Mouse (Mus musculus) inflammation-experienced regulatory T-cells (primary cell): Measurements from ENCODE around the gene Ptgir. TPM values are rescaled to one million over a fixed set of nuclear protein-coding genes. Genes with fewer than 3 reads are reported as not detected.

Experiments used
- polyA plus RNA-seq, 2 experiments: library from polyadenylated mRNA; unstranded; fragments of 100-300 nt; shearing (Covaris generic); gene quantifications; one replicate each; pipeline ENCODE4 v1.2.1; 2017

Gene Ptgir
- 10 to 100 TPM in 1 of 2 experiments, 1 to 10 TPM in 1; 7.2 to 27.8 TPM for polyA plus RNA-seq

DNA sequence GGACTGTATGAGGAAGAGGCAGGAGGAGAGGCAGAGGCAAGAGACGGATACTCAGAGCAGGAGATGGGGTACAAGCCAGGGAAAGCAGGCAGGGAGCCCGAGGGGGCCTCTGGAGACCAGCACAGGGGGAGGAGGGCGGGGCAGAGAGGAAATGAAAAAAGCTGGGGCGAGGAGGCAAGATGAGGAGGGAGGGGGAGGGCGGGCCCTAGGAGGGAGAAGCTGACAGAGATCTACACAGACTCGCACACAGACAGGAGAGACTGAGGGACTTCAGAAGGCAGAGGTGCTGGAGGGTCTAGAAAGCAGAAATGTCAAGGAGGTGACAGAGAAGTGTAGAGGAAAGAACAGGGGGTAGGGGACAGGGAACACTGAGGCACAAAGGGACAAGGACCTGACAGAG lies at the start of gene Ptgir:
Gene Ptgir, plus strand, starts transcription at position 210 of the 400 bp plus-strand sequence.

DNA sequence AGATGAGACGGTGACA lies 31.2 kb upstream of the Ptgir start, which contains the start of gene Dact3:
Gene Dact3, plus strand, starts transcription at position 8 of the 16 bp plus-strand sequence.

DNA sequence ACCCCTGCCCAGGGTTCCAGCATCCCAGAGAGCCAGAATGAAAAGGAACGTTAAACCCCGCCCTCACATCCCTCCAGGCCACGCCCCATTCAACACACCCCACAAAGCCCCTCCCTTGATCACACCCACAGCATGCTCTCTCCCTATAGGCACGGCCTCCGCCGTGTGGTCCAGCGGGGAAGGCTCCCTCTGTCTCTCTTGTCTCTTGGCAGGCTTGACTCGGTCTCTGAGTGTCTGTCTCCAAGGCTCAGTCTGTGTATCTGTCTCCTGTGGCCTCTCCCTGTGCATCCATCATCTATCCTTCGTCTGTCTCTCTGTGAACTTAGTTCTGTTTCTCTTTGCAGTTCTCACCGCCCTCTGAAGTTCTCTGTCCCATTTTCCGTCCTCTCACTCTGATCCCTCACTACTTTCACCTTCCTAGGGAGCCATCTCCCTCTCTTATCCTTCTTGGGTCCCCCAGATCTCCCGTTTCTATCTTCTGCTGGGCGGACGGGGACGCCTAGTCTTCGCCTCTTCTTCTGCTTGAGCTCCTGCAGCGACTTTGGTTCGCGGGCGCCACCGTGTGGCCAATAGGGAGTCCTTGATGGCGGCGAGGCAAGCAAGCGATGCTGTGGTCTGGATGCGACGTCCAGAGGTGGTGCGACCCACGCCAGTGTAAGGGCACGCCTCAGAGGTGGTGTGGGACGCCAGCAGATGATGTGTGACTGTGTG lies 14.5 kb upstream of the Ptgir start, which contains the start of gene Gng8:
Gene Gng8, plus strand, starts transcription at position 146 of the 711 bp plus-strand sequence.

DNA sequence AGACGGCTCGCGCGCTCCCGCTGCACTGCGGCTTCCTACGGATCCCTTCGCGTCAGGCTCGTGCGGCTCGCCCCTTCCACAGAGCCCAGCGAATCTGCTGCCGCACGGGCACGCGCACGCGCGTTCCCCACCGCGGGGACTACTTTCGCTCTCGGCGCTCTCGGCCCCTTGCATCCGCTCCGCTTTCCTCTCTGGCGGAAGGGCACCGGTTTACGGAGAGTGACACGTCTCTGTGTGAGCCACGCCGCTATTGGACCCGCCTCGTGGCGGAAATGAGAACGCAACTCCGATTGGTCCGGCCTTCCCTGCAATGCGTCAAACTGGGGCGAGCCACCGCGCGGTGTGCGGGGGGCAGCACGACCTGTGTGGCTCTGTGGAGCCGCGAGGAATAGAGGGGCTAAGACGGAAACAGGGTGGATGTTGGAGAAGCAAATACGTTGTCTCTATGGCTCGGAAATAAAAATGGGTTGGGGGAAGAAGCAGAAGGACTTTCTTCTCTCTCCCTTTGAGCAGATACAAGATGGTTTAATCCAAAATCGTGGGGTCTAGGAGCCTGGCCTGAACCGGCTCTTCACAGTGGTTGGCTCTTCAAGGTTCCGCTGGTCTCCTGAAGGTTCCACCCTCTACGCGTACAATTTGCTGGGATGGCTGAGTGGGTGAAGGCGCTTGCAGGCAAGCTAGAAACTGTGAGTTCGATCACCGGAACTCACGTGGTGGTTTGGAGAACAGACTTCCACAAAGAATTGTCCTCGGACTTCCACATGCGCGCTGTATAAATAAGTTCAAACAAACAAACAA lies 17.9 kb downstream of the Ptgir start, which contains the start of gene Calm3:
Gene Calm3, minus strand, starts transcription at position 78 of the 798 bp plus-strand sequence.

DNA sequence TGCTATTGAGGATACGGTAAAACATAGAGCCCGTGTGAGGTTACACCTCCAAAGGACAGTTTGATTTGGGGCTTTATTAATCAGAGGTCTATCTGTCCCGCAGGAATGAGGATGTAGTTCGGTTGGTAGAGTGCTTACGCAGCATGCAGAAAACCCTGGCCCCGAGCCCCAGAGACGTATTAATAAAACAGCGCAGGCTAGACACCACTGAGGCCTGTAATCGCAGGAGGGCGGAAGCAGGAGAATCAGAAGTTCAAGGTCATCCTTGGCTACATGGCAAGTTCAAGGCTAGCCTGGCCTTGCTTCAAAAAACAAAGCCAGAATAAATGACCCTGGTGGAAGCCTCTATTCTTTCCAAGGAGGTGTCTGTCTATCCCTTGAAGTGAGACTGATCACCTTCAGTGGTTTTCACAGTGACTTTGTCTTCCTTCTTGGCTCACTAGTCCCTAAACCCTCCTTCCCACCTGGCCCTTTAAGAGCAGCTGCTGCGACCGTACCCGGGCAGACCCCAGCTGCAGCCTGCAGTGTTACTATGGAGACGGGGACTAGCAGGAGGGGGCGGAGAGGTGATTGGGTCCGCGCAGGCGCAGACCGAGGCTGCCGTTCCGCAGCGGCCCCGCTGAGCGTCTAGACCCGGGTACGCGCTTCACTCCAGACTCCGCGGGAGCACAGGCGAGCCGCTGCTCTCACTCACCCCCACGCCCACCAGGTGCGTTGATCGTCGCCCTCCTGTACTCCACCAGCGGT lies 37.9 kb downstream of the Ptgir start, which contains the start of gene Pnmal2:
Gene Pnmal2, plus strand, starts transcription at position 622 of the 747 bp plus-strand sequence.

DNA sequence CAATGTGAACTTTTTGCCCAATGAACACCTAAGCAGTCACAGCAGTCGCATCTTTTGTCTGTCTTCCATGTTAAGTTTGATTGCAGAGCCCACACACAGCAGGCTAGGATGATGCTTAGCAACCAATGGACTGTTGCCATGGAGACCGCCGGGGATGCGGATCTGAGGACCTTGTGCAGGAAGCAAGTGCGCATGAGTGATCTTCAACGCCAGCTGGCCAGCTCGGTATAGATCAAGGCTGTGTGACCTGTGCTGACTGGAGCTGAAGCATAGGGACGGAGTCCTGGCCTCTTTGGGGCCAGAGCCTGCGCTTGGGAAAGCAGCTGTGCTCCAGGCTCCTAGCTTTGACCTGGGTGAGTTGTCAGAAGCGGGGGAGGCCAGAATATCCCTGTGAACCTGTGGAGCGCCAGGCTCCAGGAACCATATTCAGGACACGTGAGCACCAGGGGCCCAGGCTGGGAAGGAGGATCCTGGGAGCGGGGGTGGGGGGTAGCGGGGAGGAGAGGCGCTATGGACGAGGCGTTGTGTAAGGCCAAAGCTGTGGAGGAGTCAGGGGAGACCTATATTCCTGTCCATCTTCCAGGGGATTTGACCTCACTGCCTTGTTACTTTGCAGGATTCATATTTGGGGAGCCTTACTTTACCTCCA lies 53.4 kb downstream of the Ptgir start, which contains the start of gene Pnmal1:
Gene Pnmal1, plus strand, starts transcription at position 141 of the 649 bp plus-strand sequence.

Other genes with a start within 250 kb of the Ptgir start
- gene Ceacam15, start 230.8 kb upstream of the Ptgir start, polyA plus RNA-seq: 1 to 10 TPM in 1 of 2 experiments, under 1 TPM in 1; 0.60 to 1.8 TPM
- gene Ceacam9, start 184.6 kb upstream of the Ptgir start, polyA plus RNA-seq: under 1 TPM in 1 of 2 experiments, not detected in 1; 0.22 TPM
- 100 to 1,000 TPM; 133 to 165 TPM for gene Ap2s1, start 168.1 kb upstream of the Ptgir start, polyA plus RNA-seq
- 100 to 1,000 TPM; 334 to 412 TPM for gene Slc1a5, start 125.2 kb upstream of the Ptgir start, polyA plus RNA-seq
- gene Strn4, start 90.6 kb upstream of the Ptgir start, polyA plus RNA-seq: 10 to 100 TPM; 68.2 to 82.5 TPM
- 10 to 100 TPM; 24.3 to 28.0 TPM for gene Fkrp, start 89.8 kb upstream of the Ptgir start, polyA plus RNA-seq
- 100 to 1,000 TPM; 175 to 246 TPM for gene Prkd2, start 63.6 kb upstream of the Ptgir start, polyA plus RNA-seq
- gene Dact3, start 31.2 kb upstream of the Ptgir start, polyA plus RNA-seq: under 1 TPM in 1 of 2 experiments, not detected in 1; 0.42 TPM
- gene Gng8, start 14.7 kb upstream of the Ptgir start, polyA plus RNA-seq: not detected
- gene Calm3, start 17.6 kb downstream of the Ptgir start, polyA plus RNA-seq: 100 to 1,000 TPM; 107 to 138 TPM
- 1 to 10 TPM in 1 of 2 experiments, under 1 TPM in 1; 0.06 to 1.4 TPM for gene Pnmal2, start 38.2 kb downstream of the Ptgir start, polyA plus RNA-seq
- under 1 TPM in 1 of 2 experiments, not detected in 1; 0.36 TPM for gene Pnmal1, start 53.2 kb downstream of the Ptgir start, polyA plus RNA-seq
- 1 to 10 TPM; 2.3 to 2.7 TPM for gene Gm42372, start 76.6 kb downstream of the Ptgir start, polyA plus RNA-seq
- under 1 TPM; 0.04 to 0.65 TPM for gene Ccdc8, start 86.2 kb downstream of the Ptgir start, polyA plus RNA-seq
- 100 to 1,000 TPM; 111 to 125 TPM for gene Ppp5c, start 121.4 kb downstream of the Ptgir start, polyA plus RNA-seq
- gene Hif3a, start 155.9 kb downstream of the Ptgir start, polyA plus RNA-seq: 1 to 10 TPM in 1 of 2 experiments, under 1 TPM in 1; 0.24 to 2.0 TPM
- gene Psg16, start 167.6 kb downstream of the Ptgir start, polyA plus RNA-seq: 1 to 10 TPM in 1 of 2 experiments, under 1 TPM in 1; 0.63 to 2.5 TPM
- gene Ceacam3, start 243.8 kb downstream of the Ptgir start, polyA plus RNA-seq: under 1 TPM in 1 of 2 experiments, not detected in 1; 0.22 TPM